Mouse (Mus musculus) cerebellum, adult 2 months (tissue): Measurements from ENCODE around the gene Dzip1l.

Source experiments
- CTCF ChIP-seq: fragments of 200-500 bp; IDR thresholded peaks from 2 replicates; pipeline ENCODE4 v1.5.1; 2011; ENCODE audit warnings: low read depth, mild to moderate bottlenecking, control low read depth, low read length, moderate library complexity, borderline replicate concordance; ENCODE audit not compliant: insufficient read depth
- POLR2A ChIP-seq: fragments of 200-500 bp; IDR thresholded peaks from 2 replicates; pipeline ENCODE4 v1.6.1; 2011; ENCODE audit warnings: low read length, control low read depth, borderline replicate concordance; ENCODE audit not compliant: insufficient read depth

GRCm38 (mm10) chr9:99631781-99632180, 2.5 kb downstream of the Dzip1l start:
- no peak for TF ChIP-seq CTCF
- no peak for TF ChIP-seq POLR2A
